Mouse (Mus musculus) intestine, embryonic 14.5 days (tissue): ENCODE data around the gene Smim17. TPM values are rescaled to one million over a fixed set of nuclear protein-coding genes. Genes with fewer than 3 reads are reported as not detected.
A peak's percentile ranks its signal among the peaks of the same experiment; 100 is the strongest.

Experiments used
- ATAC-seq: fragments of 200-750 bp; cut with Nextera tagmentation; replicated peaks from 2 replicates; pipeline ENCODE4 v1.8.0; 2017; ENCODE audit warnings: low read depth, moderate number of reproducible peaks, moderate TSS enrichment, moderate library complexity; ENCODE audit not compliant: low FRiP score, low TSS enrichment
- DNase-seq: peaks from one replicate; pipeline ENCODE4 v3.0.0-alpha.2; 2018; ENCODE audit warnings: low spot score
- H3K27ac ChIP-seq: fragments of 300-500 bp; sonication (generic); 2 replicates; pipeline ENCODE4 v1.5.1; 2014; ENCODE audit warnings: low read depth, mild to moderate bottlenecking, control low read depth
- H3K27me3 ChIP-seq: fragments of 300-500 bp; sonication (generic); replicated peaks from 2 replicates; pipeline ENCODE4 v1.6.1; 2014; ENCODE audit warnings: low read length, control low read depth; ENCODE audit not compliant: control insufficient read depth, insufficient read depth
- H3K36me3 ChIP-seq: fragments of 300-500 bp; sonication (generic); 2 replicates; pipeline ENCODE4 v1.6.1; 2014; ENCODE audit warnings: low read length, control low read depth; ENCODE audit not compliant: control insufficient read depth, insufficient read depth
- H3K4me1 ChIP-seq: fragments of 300-500 bp; sonication (generic); replicated peaks from 2 replicates; pipeline ENCODE4 v1.6.1; 2014; ENCODE audit warnings: low read length, control low read depth, mixed read lengths; ENCODE audit not compliant: control insufficient read depth, insufficient read depth
- H3K4me2 ChIP-seq: fragments of 300-500 bp; sonication (generic); 2 replicates; pipeline ENCODE4 v1.6.1; 2014; ENCODE audit warnings: low read length
- H3K4me3 ChIP-seq: fragments of 300-500 bp; sonication (generic); 2 replicates; pipeline ENCODE4 v1.5.1; 2014; ENCODE audit warnings: low read depth, low read length, control low read depth, mixed read lengths
- H3K9ac ChIP-seq: fragments of 300-500 bp; sonication (generic); 2 replicates; pipeline ENCODE4 v1.6.1; 2014; ENCODE audit warnings: mild to moderate bottlenecking, low read length
- H3K9me3 ChIP-seq: fragments of 300-500 bp; sonication (generic); 2 replicates; pipeline ENCODE4 v1.6.1; 2016; ENCODE audit warnings: low read length, control low read depth; ENCODE audit not compliant: control insufficient read depth
- WGBS: fragments of 180-500 bp; shearing (Covaris S2); extraction: QIAGEN DNeasy Blood & Tissue Kit; methylation state at CpG from one replicate; pipeline ENCODE4 v1.1.7; 2014; 5-methylcytosine and 5-hydroxymethylcytosine counted together
- polyA plus RNA-seq: library from polyadenylated mRNA; unstranded; fragments of >200 nt; fragmentation: Nextera tagmentation; extraction: Ambion mirVana; gene quantifications from 2 replicates; pipeline ENCODE4 v1.2.1, GENCODE M21; 2014

The Smim17 gene
- polyA plus RNA-seq = 0.31 and 0.38 TPM in 2 replicates

DNA sequence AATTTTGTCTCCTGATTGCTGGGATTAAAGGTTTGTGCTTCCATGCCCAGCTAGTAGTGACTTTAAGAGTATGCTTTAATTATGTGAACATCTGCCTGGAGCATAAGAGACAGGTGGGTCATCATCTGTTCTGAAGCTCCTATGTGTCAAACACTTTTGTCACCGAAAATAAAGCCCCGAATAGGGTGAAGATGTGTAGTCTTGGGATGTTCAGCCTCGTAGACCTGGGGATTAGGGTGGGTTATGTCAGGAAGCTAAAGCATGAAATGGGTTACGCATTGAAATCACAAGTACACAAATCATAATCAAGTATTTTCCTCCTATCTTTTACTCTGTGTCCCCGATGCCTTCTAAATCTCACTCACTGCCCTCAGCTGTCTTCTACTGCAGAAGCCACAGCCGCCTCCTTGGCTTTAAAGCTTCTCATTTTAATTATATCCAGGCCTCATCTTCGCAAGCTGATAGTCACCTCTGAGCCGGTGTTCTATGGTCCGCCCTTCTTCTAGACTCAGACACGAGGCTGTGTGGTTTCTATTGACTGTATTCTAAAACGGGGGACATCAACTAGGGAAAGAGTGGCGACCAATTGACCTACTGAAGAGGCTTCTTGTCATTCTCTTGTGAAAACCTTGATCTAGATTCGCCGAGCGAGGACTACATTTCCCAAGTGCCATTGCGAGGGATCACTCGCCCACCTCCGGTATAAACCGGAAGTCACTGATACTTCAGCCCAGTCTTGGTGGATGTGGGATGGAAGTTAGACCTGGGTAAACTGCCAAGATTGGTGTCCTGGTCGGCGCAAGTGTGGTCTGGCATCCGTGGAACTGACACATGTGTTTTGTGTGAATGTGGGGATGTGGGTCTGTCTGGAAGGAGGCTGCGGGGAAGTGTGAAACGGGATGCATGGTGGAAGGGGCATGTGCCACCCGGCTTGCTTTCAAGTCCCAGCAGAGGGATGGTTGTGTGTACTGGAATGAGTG, at the start of gene Smim17:
TSS of gene Smim17 (plus strand) at position 720 of the 980 bp plus-strand sequence.
- Histone ChIP-seq H3K4me1 (no peaks in the 10 kb centered on the region), H3K4me2 (peak within 1 kb of the TSS; percentile 69), H3K9me3 (no peaks in the 10 kb centered on the region), H3K9ac (peak within 1 kb of the TSS; percentile 31), H3K27ac (no peak within 1 kb of the TSS), H3K36me3 (peaks cover 24% of the 10 kb centered on the region), H3K27me3 (no peaks in the 10 kb centered on the region), H3K4me3 (peak within 1 kb of the TSS; percentile 51)
- WGBS = 29% methylated on average over 25 of the region's 25 CpGs
- ATAC-seq (peak; percentile 79), DNase-seq (peak; percentile 70)

DNA sequence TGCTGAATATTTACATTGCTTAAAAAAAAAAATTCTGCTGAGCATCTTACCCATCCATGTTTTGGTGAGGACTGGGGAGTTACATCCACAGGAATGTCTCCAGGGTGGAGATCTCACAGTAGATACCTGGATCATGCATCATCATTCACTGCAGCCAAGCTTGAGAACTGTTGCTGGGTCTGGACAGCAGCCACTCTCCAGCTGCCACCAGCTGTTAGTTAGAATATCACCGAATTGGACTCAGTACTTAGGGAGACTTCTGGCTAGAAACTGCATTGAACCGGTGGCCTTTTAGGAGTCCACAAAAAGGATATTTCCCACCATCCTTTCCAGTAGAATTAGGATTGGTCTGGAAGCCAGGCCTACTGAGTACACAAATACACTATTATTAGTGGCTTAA, 40.4 kb upstream of the Smim17 start:
- ATAC-seq (no peak), DNase-seq (no peak)
- H3K36me3 ChIP-seq = peaks cover 11% of the 10 kb centered on the region
- no peak overlapping the region for H3K27ac ChIP-seq
- no peak overlapping the region for H3K4me2 ChIP-seq
- no peaks in the 10 kb centered on the region for H3K9me3 ChIP-seq
- H3K27me3 ChIP-seq = no peaks in the 10 kb centered on the region
- 59% methylated on average over 2 of the region's 2 CpGs for WGBS
- no peaks in the 10 kb centered on the region for H3K4me1 ChIP-seq
- H3K4me3 ChIP-seq = no peak overlapping the region
- no peak overlapping the region for H3K9ac ChIP-seq

DNA sequence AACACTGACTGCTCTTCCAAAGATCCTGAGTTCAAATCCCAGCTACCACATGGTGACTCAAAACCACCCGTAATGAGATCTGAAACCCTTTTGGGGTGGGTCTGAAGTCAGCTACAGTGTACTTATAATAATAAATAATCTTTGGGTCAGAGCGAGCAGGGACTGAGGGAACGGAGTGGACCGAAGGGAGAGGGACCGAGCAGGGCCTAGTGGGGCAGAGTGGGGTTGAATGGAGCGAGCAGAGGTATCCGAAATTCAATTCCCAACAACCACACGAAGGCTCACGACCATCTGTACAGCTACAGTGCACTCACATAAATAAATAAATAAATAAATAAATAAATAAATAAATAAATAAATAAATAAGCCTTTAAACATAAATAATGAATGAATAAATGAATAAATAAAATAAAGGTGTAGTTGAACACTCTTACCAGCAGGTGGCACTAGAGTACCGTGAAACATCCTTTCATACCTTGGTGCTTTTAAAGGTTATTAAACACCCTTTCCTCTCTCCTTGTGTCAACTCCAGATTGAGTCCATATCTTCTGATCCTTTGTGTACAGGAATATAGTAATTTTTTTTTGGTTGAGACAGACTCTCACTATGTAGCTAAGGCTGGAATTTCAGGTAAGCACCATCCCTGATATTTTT, 39.5 kb upstream of the Smim17 start:
- Histone ChIP-seq H3K27ac (no peak overlapping the region), H3K4me1 (peaks cover 4% of the 10 kb centered on the region; the same call in 1 of the 2 replicates), H3K9ac (no peak overlapping the region), H3K4me3 (no peak overlapping the region), H3K4me2 (no peak overlapping the region), H3K9me3 (no peaks in the 10 kb centered on the region), H3K27me3 (no peaks in the 10 kb centered on the region), H3K36me3 (peaks cover 2% of the 10 kb centered on the region; the same call in 1 of the 2 replicates)
- ATAC-seq (no peak), DNase-seq (peak; percentile 59)
- 55% methylated on average over 10 of the region's 10 CpGs for WGBS

DNA sequence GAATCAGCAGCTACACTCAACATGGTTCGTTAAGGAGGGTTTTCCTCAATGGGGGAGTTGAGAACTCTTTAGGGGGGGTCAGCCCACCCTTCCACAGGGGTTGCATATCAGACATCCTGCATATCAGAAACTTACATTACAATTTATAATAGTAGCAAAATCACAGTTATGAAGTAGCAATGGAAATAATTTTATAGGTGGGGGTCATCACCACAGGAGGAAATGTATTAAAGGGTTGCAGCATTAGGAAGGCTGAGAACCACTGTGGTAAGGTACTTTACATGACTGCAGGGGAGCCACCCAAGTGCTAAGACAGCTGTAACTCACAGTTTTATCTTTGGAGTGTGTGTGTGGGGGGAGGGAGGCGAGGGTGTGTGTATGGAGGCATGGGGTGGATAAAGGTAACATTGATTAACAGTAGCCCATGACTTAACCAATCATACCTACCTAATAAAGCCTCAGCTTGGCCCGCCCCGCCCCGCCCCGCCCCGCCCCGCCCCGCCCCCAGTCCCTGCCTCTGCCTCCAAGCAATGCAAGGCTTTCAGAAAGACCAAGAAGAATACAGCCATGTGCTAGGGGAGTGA, 37.9 kb upstream of the Smim17 start:
- peaks cover 4% of the 10 kb centered on the region; the same call in 1 of the 2 replicates for H3K4me1 ChIP-seq
- H3K4me2 ChIP-seq = no peak overlapping the region
- H3K4me3 ChIP-seq = no peak overlapping the region
- WGBS = 14% methylated on average over 9 of the region's 9 CpGs
- no peaks in the 10 kb centered on the region for H3K9me3 ChIP-seq
- ATAC-seq (no peak), DNase-seq (no peak)
- no peaks in the 10 kb centered on the region for H3K27me3 ChIP-seq
- H3K36me3 ChIP-seq = no peaks in the 10 kb centered on the region
- no peak overlapping the region for H3K27ac ChIP-seq
- H3K9ac ChIP-seq = no peak overlapping the region

DNA sequence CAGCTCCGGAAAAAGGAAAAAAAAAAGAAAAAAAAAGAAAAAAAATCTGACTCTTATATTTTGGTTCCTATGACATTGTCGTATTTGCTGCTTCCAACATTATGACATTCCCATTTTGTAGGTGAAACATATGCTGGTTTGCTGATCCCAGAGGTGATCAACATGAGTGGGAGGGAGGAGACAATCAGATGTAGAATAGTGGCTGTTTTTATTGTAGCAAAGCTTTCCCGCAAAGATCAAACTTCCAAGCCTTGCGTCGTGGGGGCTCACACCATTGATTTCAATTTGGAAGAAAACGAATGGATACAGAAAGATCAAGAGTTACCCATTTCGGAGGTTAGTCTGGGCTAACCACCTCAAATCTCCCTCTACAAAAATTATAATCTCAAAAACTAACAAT, 36.8 kb upstream of the Smim17 start:
- H3K4me1 ChIP-seq = peaks cover 4% of the 10 kb centered on the region; the same call in 1 of the 2 replicates
- 29% methylated on average over 7 of the region's 7 CpGs for WGBS
- H3K9ac ChIP-seq = peak overlapping the region; percentile 47
- DNase-seq = no peak
- no peaks in the 10 kb centered on the region for H3K9me3 ChIP-seq
- peak overlapping the region; percentile 81 for H3K27ac ChIP-seq
- H3K36me3 ChIP-seq = no peaks in the 10 kb centered on the region
- no peak for ATAC-seq
- no peaks in the 10 kb centered on the region for H3K27me3 ChIP-seq
- peak overlapping the region; percentile 49 for H3K4me3 ChIP-seq
- peak overlapping the region; percentile 56 for H3K4me2 ChIP-seq

DNA sequence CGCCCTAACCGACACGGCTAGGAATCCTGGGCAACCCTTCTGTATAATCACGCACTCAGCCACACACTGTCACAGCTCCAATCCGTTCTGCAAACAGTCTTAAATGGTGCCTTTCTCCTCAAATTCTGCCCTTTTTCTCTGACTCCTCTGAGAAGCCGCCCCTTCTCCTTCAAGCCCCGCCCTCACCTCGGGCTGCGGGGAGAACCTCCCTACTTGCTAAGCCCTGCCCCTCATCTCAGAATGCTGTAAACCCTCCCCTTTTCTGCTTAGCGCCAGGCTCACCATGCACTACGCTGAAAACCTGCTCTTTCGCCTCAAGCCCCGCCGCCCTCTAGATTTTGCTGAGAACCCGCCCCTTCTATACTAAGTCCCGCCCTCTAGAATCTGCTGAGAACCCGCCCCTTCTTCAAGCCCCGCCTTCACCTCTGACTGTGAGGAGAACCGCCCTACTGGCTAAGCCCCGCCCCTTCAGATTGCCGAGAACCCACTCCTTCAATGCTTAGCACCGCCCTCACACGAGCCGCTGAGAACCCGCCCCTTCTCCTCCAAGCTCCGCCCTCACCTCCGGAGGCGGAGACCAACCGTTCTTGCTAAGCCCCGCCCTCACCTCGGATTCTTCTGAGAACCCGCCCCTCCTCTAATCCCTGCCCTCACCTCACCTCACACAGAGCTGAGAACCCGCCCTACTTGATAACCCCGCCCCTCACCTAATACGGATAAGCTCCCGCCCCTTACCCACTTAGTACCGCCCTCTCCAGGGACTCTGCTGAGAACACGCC, 36.1 kb upstream of the Smim17 start:
- DNase-seq (peak; percentile 99), ATAC-seq (peak; percentile 93)
- Histone ChIP-seq H3K27ac (peak overlapping the region; percentile 81), H3K9ac (peak overlapping the region; percentile 47), H3K4me1 (peaks cover 4% of the 10 kb centered on the region; the same call in 1 of the 2 replicates), H3K9me3 (no peaks in the 10 kb centered on the region), H3K27me3 (no peaks in the 10 kb centered on the region), H3K4me2 (peak overlapping the region; percentile 76), H3K36me3 (no peaks in the 10 kb centered on the region), H3K4me3 (peak overlapping the region; percentile 49)
- WGBS = 1% methylated on average over 38 of the region's 38 CpGs

DNA sequence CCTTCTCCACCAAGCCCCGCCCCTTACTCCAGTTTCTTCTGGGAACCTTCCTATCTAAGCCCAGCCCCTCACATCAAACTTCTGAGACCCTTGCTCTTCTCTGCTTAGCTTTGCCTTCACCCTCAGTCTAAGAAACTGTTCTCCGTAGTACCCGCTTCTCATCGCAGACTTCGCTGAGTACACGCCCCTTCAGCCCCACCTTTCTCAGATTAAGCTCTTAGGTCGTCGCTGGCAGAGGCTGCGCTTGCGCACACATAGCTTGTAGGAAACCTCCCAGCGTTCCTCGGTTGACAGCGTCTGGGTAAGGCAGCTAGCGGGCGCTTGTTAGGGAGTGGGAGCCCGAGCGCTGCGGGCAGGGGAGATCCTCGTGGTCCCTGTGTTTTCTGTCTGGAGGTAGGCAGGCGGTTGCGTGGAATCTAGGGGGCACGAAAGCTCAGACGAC, 35.4 kb upstream of the Smim17 start, which contains the start of gene Zfp78:
TSS of gene Zfp78 (plus strand) at position 234 of the 442 bp plus-strand sequence.
- DNase-seq (peak; percentile 98), ATAC-seq (peak; percentile 79)
- Histone ChIP-seq H3K27me3 (no peaks in the 10 kb centered on the region), H3K4me1 (peaks cover 4% of the 10 kb centered on the region; the same call in 1 of the 2 replicates), H3K9ac (peak within 1 kb of the TSS; percentile 47), H3K9me3 (no peaks in the 10 kb centered on the region), H3K27ac (peak within 1 kb of the TSS; percentile 81), H3K36me3 (no peaks in the 10 kb centered on the region), H3K4me2 (peak within 1 kb of the TSS; percentile 76), H3K4me3 (peak within 1 kb of the TSS; percentile 49)
- WGBS = under 1% methylated on average over 23 of the region's 23 CpGs
